Mouse (Mus musculus) forelimb bud, embryonic 11.5 days (tissue): ENCODE data around the gene Iqcg.

ENCODE experiments used
- DNase-seq: peaks from one replicate; pipeline ENCODE4 v3.0.0-alpha.2; 2012; ENCODE audit warnings: low read depth, low spot score

Gene Iqcg

GRCm38 (mm10) chr16:32980227-32980626 lies 75.8 kb downstream of the Iqcg start:
- DNase-seq: no peak

- DNase-seq: no peak
Observed at GRCm38 (mm10) chr16:32973047-32973446, 83.0 kb downstream of the Iqcg start.

DNA sequence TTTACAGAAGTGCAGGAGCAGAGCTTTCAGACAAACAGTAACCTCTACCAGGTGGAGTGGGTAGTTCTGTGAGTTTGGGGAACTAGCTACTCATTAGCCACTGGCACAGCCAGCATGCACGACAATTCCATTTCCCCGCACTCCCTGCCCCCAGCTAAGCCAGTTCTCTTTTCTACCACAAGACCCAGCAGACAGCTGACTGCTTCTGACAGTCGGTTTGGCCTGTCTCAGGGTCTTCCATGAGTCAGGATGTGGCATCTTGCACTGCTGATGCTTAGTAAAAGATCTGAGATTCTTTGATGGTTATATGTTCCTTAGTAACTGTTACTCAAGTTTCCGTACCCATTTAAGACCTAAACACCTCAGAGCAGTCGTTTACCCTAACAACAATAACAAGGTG lies 83.5 kb downstream of the Iqcg start:
- DNase-seq: no peak
